Mouse (Mus musculus) cerebellum, adult 11-12 months (tissue): Measurements from ENCODE around the gene Tgfa.

Source experiments
- DNase-seq: peaks from one replicate; pipeline ENCODE4 v3.0.0; 2022

Tgfa gene

GRCm38 (mm10) chr6:86194941-86195932 is at the start of gene Tgfa:
Gene Tgfa (plus strand): TSS chr6:86195223.
- peak; percentile 61 for DNase-seq

- DNase-seq = no peak
Observed at GRCm38 (mm10) chr6:86148518-86148917, 46.5 kb upstream of the Tgfa start.

GRCm38 (mm10) chr6:86149001-86149400 is 46.0 kb upstream of the Tgfa start:
- no peak for DNase-seq

- no peak for DNase-seq
Observed at GRCm38 (mm10) chr6:86152676-86153075, 42.3 kb upstream of the Tgfa start.

- DNase-seq = no peak
Observed at GRCm38 (mm10) chr6:86153436-86153990, 41.5 kb upstream of the Tgfa start.

GRCm38 (mm10) chr6:86154006-86154405 is 41.0 kb upstream of the Tgfa start:
- no peak for DNase-seq

GRCm38 (mm10) chr6:86154481-86154880 is 40.5 kb upstream of the Tgfa start:
- no peak for DNase-seq

- DNase-seq = no peak
Observed at GRCm38 (mm10) chr6:86157253-86158234, 37.5 kb upstream of the Tgfa start.

GRCm38 (mm10) chr6:86160878-86161277 is 34.1 kb upstream of the Tgfa start:
- no peak for DNase-seq

- DNase-seq = no peak
Observed at GRCm38 (mm10) chr6:86161586-86161985, 33.4 kb upstream of the Tgfa start.

GRCm38 (mm10) chr6:86164028-86164427 is 31.0 kb upstream of the Tgfa start:
- no peak for DNase-seq

- no peak for DNase-seq
Observed at GRCm38 (mm10) chr6:86166426-86166825, 28.6 kb upstream of the Tgfa start.

GRCm38 (mm10) chr6:86167851-86168250 is 27.2 kb upstream of the Tgfa start:
- no peak for DNase-seq

GRCm38 (mm10) chr6:86169166-86169565 is 25.9 kb upstream of the Tgfa start:
- DNase-seq = no peak

- no peak for DNase-seq
Observed at GRCm38 (mm10) chr6:86176236-86176635, 18.8 kb upstream of the Tgfa start.

- DNase-seq = no peak
Observed at GRCm38 (mm10) chr6:86176721-86177120, 18.3 kb upstream of the Tgfa start.

GRCm38 (mm10) chr6:86177331-86177982 is 17.6 kb upstream of the Tgfa start:
- DNase-seq = no peak

- DNase-seq = no peak
Observed at GRCm38 (mm10) chr6:86180617-86181016, 14.4 kb upstream of the Tgfa start.

- DNase-seq = no peak
Observed at GRCm38 (mm10) chr6:86182016-86182415, 13.0 kb upstream of the Tgfa start.

- no peak for DNase-seq
Observed at GRCm38 (mm10) chr6:86182626-86183025, 12.4 kb upstream of the Tgfa start.

GRCm38 (mm10) chr6:86186106-86186955 is 8.7 kb upstream of the Tgfa start:
- DNase-seq = no peak
